Mouse (Mus musculus) G1E (cell line): ENCODE measurements at regions not wholly inside any gene's neighbourhood (a gene's known extent, or its start where the extent isn't known, plus 50 kb on each side); places are given as distances from the start of the nearest gene placed in this dataset.

Experiments used
- ATAC-seq: 2 replicates; pipeline ENCODE4 v1.8.0; 2016; ENCODE audit warnings: mild to moderate bottlenecking; ENCODE audit not compliant: insufficient number of reproducible peaks, poor library complexity, low FRiP score, severe bottlenecking; ENCODE audit errors: extremely low read depth
- DNase-seq: peaks from one replicate; pipeline ENCODE4 v3.0.0; 2012; ENCODE audit warnings: low spot score
- H3K27me3 ChIP-seq: 2 replicates; pipeline ENCODE4 v1.6.1; 2012; ENCODE audit warnings: mild to moderate bottlenecking, low read length, inconsistent platforms; ENCODE audit not compliant: insufficient read depth
- H3K36me3 ChIP-seq: replicated peaks from 2 replicates; pipeline ENCODE3; 2012; ENCODE audit warnings: mild to moderate bottlenecking, inconsistent platforms
- H3K4me1 ChIP-seq: 2 replicates; pipeline ENCODE4 v1.6.1; 2012; ENCODE audit warnings: low read depth, low read length, inconsistent platforms, mixed read lengths; ENCODE audit not compliant: insufficient read depth
- H3K4me3 ChIP-seq: 2 replicates; pipeline ENCODE4 v1.5.1; 2012; ENCODE audit warnings: low read depth, mild to moderate bottlenecking, inconsistent platforms, low read length, moderate library complexity, mixed read lengths
- H3K9me3 ChIP-seq: replicated peaks from 2 replicates; pipeline ENCODE4 v1.6.1; 2012; ENCODE audit warnings: inconsistent platforms
- CTCF ChIP-seq: IDR thresholded peaks from 2 replicates; pipeline ENCODE4 v1.5.1; 2012; ENCODE audit warnings: low read depth, low read length, inconsistent platforms, mixed read lengths
- GATA1 ChIP-seq: IDR thresholded peaks from 2 replicates; pipeline ENCODE4 v1.6.1; 2012; ENCODE audit warnings: borderline replicate concordance, low read length, inconsistent platforms, mixed read lengths
- GATA2 ChIP-seq: IDR thresholded peaks from 2 replicates; pipeline ENCODE4 v1.6.1; 2012; ENCODE audit warnings: low read depth, low read length, inconsistent platforms, borderline replicate concordance
- POLR2AphosphoS5 ChIP-seq: IDR thresholded peaks from 2 replicates; pipeline ENCODE4 v1.6.1; 2012; ENCODE audit warnings: low read depth, low read length, inconsistent platforms; ENCODE audit not compliant: insufficient replicate concordance
- TAL1 ChIP-seq: conservative IDR thresholded peaks from 2 replicates; pipeline ENCODE4 v1.6.1; 2012; ENCODE audit warnings: low read depth, low read length, inconsistent platforms, mixed read lengths

GRCm38 (mm10) chr1:151263372-151263771 lies 53.4 kb downstream of the Gm47996 start:
- H3K36me3 ChIP-seq = no peaks in the 10 kb centered on the region
- ATAC-seq (no peak), DNase-seq (no peak)
- H3K4me3 ChIP-seq = no peak overlapping the region
- TF ChIP-seq CTCF (no peak), TAL1 (no peak), POLR2AphosphoS5 (no peak), GATA1 (no peak), GATA2 (no peak)
- no peaks in the 10 kb centered on the region for H3K9me3 ChIP-seq
- H3K4me1 ChIP-seq = peaks cover 50% of the 10 kb centered on the region
- H3K27me3 ChIP-seq = peaks cover 4% of the 10 kb centered on the region; the same call in 1 of the 2 replicates

DNA sequence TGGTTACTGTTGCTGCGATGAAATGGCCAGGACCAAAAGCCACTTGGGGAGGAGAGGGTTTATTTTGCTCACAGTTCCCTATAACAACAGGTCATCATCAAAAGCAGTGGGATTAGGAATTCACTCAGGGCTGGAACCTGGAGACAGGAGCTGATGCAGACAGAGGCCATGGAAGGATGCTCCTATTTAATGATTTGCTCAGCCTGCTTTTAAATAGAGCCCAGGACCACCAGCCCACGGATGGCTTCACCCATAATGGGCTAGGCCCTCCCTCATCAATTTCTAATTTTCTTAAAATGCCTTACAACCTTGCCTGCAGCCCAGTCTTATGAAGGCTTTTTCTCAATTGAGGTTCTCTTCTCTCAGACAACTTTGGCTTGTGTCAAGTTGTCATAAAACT lies 53.9 kb downstream of the Gm47996 start:
- TF ChIP-seq GATA1 (no peak), CTCF (no peak), POLR2AphosphoS5 (no peak), TAL1 (no peak)
- Histone ChIP-seq H3K4me1 (peaks cover 45% of the 10 kb centered on the region), H3K4me3 (no peak overlapping the region), H3K36me3 (no peaks in the 10 kb centered on the region), H3K9me3 (no peaks in the 10 kb centered on the region), H3K27me3 (peaks cover under 1% of the 10 kb centered on the region; the same call in 1 of the 2 replicates)
- ATAC-seq = no peak
- DNase-seq = no peak

DNA sequence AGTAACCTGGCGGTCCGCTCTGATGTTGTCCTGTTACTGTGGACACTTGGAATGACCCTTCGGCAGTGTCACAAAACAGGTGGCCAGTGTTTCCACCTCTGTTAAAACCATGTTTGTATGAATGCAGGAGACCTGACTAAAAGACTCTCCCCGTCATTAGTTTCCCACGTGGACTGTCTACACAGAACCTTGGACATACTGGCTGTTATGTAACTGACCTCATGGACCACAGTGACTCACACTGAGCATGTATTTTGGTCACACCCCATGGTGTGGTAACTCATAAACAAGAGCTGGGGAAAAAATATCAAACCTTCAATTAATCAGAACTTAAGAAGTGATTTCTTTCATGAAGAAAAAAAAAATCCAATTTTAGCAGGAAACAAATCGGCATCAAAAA lies 54.9 kb downstream of the Gm47996 start:
- Histone ChIP-seq H3K9me3 (no peaks in the 10 kb centered on the region), H3K4me3 (no peak overlapping the region), H3K36me3 (no peaks in the 10 kb centered on the region), H3K4me1 (peaks cover 39% of the 10 kb centered on the region), H3K27me3 (no peaks in the 10 kb centered on the region)
- DNase-seq (no peak), ATAC-seq (no peak)
- TF ChIP-seq POLR2AphosphoS5 (no peak), TAL1 (no peak), GATA2 (no peak), CTCF (no peak), GATA1 (no peak)

DNA sequence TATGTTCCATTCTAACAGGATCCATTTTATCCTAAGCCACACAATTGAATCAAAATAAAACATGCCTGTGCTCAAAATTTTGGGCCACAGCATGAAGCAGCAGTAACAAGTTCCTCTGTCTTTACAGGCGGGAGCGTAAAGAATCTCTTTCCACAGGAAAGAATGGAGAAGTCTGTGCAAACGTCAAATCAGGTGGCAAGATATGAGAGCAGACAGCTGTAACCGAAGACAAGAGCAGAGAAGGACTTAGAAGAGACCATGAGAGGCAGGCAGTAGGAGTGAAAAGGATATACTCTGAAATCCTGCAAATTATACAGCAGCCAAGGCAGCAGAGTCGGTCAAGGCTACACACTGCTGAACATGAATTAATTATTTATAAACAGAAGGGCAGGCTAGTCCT lies 55.7 kb downstream of the Gm47996 start:
- Histone ChIP-seq H3K36me3 (no peaks in the 10 kb centered on the region), H3K4me1 (peaks cover 40% of the 10 kb centered on the region), H3K9me3 (no peaks in the 10 kb centered on the region), H3K27me3 (no peaks in the 10 kb centered on the region), H3K4me3 (no peak overlapping the region)
- no peak for TF ChIP-seq GATA2
- TF ChIP-seq POLR2AphosphoS5 = no peak
- no peak for TF ChIP-seq TAL1
- no peak for TF ChIP-seq GATA1
- no peak for TF ChIP-seq CTCF
- ATAC-seq (no peak), DNase-seq (no peak)

DNA sequence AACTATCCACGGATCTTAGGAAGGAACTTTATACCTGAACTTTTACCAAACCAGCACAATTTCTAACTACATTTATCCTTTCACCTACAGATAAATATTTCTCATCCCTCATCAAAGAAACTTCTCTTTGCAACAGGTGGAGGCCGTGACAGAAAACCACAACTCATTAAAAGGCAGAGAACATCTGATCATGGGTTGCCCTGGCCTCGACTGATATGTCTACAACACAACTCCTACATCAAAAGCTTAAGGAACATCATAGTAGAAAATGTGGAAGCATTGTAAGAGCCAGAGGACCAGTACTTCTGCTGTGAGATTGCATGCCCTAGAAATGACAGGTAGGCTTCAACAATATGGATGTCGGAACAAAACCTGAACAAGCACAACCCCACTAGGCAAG lies 56.8 kb downstream of the Gm47996 start:
- no peaks in the 10 kb centered on the region for H3K27me3 ChIP-seq
- TF ChIP-seq GATA1 = no peak
- TF ChIP-seq POLR2AphosphoS5 = no peak
- no peak for TF ChIP-seq GATA2
- peak; percentile 71 for TF ChIP-seq TAL1
- no peak for TF ChIP-seq CTCF
- H3K4me1 ChIP-seq = peaks cover 48% of the 10 kb centered on the region
- DNase-seq (no peak), ATAC-seq (no peak)
- no peak overlapping the region for H3K4me3 ChIP-seq
- H3K9me3 ChIP-seq = no peaks in the 10 kb centered on the region
- H3K36me3 ChIP-seq = no peaks in the 10 kb centered on the region

- Histone ChIP-seq H3K27me3 (no peaks in the 10 kb centered on the region), H3K36me3 (no peaks in the 10 kb centered on the region), H3K4me3 (peak overlapping the region; percentile 25; the same call in 1 of the 2 replicates), H3K9me3 (no peaks in the 10 kb centered on the region), H3K4me1 (peaks cover 43% of the 10 kb centered on the region)
- ATAC-seq = peak; percentile 85
- no peak for TF ChIP-seq GATA2
- no peak for TF ChIP-seq GATA1
- TF ChIP-seq POLR2AphosphoS5 = no peak
- TF ChIP-seq TAL1 = no peak
- TF ChIP-seq CTCF = no peak
- peak; percentile 64 for DNase-seq
Observed at GRCm38 (mm10) chr1:151270691-151271090, 60.8 kb downstream of the Gm47996 start.

DNA sequence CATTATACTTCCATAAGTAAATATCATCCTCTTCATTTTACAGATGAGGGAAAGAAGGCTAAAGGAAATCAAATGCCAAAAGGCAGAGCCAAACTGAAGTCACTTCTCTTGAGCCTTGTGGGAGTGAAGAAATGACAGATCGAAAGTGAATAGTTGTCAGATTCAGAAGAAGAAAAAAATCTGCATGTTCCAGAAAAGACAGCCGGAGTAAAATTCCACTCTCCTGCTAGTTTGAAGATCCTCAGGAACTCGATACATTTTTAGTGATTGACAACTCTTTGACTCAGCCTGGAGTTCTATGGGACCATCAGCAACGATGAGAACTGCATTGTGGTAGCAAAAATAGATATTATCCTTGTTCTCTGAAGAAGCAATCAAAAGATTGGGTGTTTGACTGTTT lies 64.4 kb downstream of the Gm47996 start:
- DNase-seq = no peak
- Histone ChIP-seq H3K36me3 (no peaks in the 10 kb centered on the region), H3K4me3 (no peak overlapping the region), H3K27me3 (no peaks in the 10 kb centered on the region), H3K4me1 (peaks cover 21% of the 10 kb centered on the region), H3K9me3 (no peaks in the 10 kb centered on the region)
- no peak for ATAC-seq
- TF ChIP-seq TAL1 (no peak), GATA1 (no peak), GATA2 (no peak), CTCF (no peak), POLR2AphosphoS5 (no peak)
